Mouse (Mus musculus) stomach, postnatal 0 days (tissue): ENCODE data around the gene Slc38a3.

Experiments
- CTCF ChIP-seq: IDR thresholded peaks from 2 replicates; pipeline ENCODE4 v1.5.1; 2016; ENCODE audit warnings: antibody characterized with exemption, low read depth, mild to moderate bottlenecking, moderate library complexity
- EP300 ChIP-seq: optimal IDR thresholded peaks from 2 replicates; pipeline ENCODE3; 2016; ENCODE audit warnings: antibody characterized with exemption

GRCm38 (mm10) chr9:107708439-107709095, 39.2 kb upstream of the Slc38a3 start:
- no peak for TF ChIP-seq EP300
- 0 out of 2 replicates have a peak, but pooled peaks have one; percentile 11 for TF ChIP-seq CTCF
